Mouse (Mus musculus): ENCODE results near the gene Treml2. TPM values are rescaled to one million over a fixed set of nuclear protein-coding genes. Genes with fewer than 3 reads are reported as not detected.
A peak's percentile ranks its signal among the peaks of the same experiment; 100 is the strongest.

Gene Treml2
- polyA plus RNA-seq, 1 experiment from 2014 or later: 0.15 TPM

DNA sequence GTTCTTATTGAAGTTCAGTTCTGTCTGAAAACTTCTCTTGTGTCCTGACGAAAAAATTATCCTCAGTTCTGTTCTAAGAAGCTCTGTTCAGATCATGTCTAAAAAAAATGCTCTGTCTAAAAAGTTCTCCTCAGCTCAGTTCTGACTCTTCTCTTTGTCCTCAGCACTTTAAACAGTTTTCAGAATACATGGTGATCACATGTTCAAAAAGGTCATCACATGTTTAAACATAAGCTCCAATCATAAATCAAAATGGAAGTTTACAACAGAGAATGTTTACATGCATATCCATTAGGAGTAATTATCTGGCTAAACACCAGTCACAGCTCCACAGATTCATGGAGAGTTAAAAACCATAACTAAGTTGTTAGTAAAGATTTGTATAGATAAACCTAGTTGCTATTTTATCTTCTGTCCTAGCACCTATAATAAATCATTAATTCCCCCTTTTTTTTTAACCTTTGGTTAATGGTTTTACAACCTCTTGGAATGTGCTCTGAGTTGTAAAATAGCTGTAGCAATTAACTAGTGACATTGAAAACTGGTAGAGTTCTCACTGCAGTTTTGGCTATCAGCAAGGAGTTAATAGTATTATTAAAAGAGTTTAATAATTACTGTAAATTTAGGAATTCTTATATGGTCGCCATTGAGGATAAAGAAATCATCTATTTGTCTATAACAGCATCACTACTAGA is 32.5 kb upstream of the Treml2 start:
- DNase-seq (ENCODE audit: low spot score): no peak
- ATAC-seq (replicated peaks; ENCODE audit: insufficient number of reproducible peaks, low FRiP score, low TSS enrichment, low read depth): no peak
- H3K9ac ChIP-seq (replicated peaks; ENCODE audit: low read length): no peak overlapping the region
- no peaks in the 10 kb centered on the region for H3K4me1 ChIP-seq (ENCODE audit: control insufficient read depth, insufficient read depth, low read length)
- H3K27me3 ChIP-seq (ENCODE audit: control insufficient read depth, insufficient read depth, low read length): no peaks in the 10 kb centered on the region
- no peaks in the 10 kb centered on the region for H3K36me3 ChIP-seq (replicated peaks; ENCODE audit: control insufficient read depth, insufficient read depth, low read depth, low read length)
- H3K9me3 ChIP-seq (replicated peaks; ENCODE audit: control insufficient read depth, low read length): no peaks in the 10 kb centered on the region
- 63% methylated on average over 2 of the region's 2 CpGs for WGBS
- H3K4me3 ChIP-seq (ENCODE audit: low read depth, low read length): no peak overlapping the region
- H3K27ac ChIP-seq (replicated peaks; ENCODE audit: low read depth, low read length): no peak overlapping the region
- H3K4me2 ChIP-seq (ENCODE audit: low read depth, low read length): no peak overlapping the region

DNA sequence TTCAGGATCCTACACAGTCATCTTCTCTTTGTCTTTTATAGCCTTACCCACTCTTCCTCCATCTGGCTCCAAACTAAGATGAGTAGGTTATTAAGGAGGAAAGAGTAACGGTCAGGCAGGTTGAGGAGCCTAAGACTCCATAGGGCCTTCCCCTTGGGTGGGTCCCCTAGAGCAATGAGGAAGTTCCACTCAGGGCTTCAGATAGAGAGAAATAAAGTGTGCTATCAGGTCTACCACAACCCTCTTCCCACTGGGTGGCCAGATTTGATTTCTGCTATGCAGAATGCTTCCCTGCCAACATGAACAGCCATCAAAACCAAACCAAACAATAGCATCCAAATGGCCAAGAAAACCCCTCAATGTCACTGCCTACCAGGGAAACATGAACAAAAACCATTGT is 31.7 kb upstream of the Treml2 start:
- ATAC-seq (replicated peaks; ENCODE audit: insufficient number of reproducible peaks, low FRiP score, low TSS enrichment, low read depth) (no peak), DNase-seq (ENCODE audit: low spot score) (no peak)
- Histone ChIP-seq H3K36me3 (replicated peaks; ENCODE audit: control insufficient read depth, insufficient read depth, low read depth, low read length) (no peaks in the 10 kb centered on the region), H3K9ac (replicated peaks; ENCODE audit: low read length) (no peak overlapping the region), H3K4me2 (ENCODE audit: low read depth, low read length) (no peak overlapping the region), H3K27ac (replicated peaks; ENCODE audit: low read depth, low read length) (no peak overlapping the region), H3K4me1 (ENCODE audit: control insufficient read depth, insufficient read depth, low read length) (no peaks in the 10 kb centered on the region), H3K9me3 (replicated peaks; ENCODE audit: control insufficient read depth, low read length) (no peaks in the 10 kb centered on the region), H3K4me3 (ENCODE audit: low read depth, low read length) (no peak overlapping the region), H3K27me3 (ENCODE audit: control insufficient read depth, insufficient read depth, low read length) (no peaks in the 10 kb centered on the region)
- 96% methylated on average over 1 of the region's 1 CpGs for WGBS

DNA sequence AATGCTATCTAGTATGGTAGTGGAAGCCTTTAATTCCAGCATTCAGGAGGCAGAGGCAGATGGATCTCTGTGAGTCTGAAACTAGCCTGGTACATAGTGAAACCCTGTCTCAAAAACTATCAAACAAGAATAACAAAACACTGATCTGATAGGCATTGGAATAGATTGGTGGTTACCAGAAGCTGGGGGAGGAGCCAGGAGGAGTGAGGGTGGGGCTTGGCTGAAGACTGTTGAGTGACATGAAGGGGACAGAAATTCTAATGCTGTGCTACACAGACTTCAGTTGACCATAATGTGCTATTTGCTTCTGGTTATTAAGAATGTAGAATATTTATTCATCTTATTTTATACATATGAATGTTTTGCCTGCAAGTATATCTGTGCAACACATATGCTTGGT is 31.0 kb upstream of the Treml2 start:
- Histone ChIP-seq H3K9ac (replicated peaks; ENCODE audit: low read length) (no peak overlapping the region), H3K27ac (replicated peaks; ENCODE audit: low read depth, low read length) (no peak overlapping the region), H3K4me1 (ENCODE audit: control insufficient read depth, insufficient read depth, low read length) (no peaks in the 10 kb centered on the region), H3K9me3 (replicated peaks; ENCODE audit: control insufficient read depth, low read length) (no peaks in the 10 kb centered on the region), H3K4me2 (ENCODE audit: low read depth, low read length) (no peak overlapping the region), H3K36me3 (replicated peaks; ENCODE audit: control insufficient read depth, insufficient read depth, low read depth, low read length) (no peaks in the 10 kb centered on the region), H3K27me3 (ENCODE audit: control insufficient read depth, insufficient read depth, low read length) (no peaks in the 10 kb centered on the region), H3K4me3 (ENCODE audit: low read depth, low read length) (no peak overlapping the region)
- ATAC-seq (replicated peaks; ENCODE audit: insufficient number of reproducible peaks, low FRiP score, low TSS enrichment, low read depth) (no peak), DNase-seq (ENCODE audit: low spot score) (no peak)

DNA sequence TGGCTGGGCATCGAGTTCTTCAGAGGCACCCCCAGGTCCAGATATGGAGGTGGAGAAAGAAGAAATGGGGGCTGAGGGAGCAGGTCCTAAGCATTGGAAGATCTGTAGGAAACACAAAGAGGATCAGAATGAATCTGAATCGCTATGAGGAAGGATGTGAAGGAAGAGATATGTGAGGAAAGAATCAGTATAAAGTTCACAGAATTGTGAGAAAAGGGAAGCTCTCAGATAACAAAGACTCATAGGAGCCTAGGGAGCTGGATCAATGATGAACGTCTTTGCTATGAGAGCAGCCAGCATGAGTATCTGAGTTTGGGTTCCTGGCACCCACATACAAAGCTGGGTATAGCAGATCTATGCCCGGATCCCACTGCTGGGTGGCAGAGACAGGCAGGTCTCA is 29.5 kb upstream of the Treml2 start:
- H3K4me3 ChIP-seq (ENCODE audit: low read depth, low read length): no peak overlapping the region
- 72% methylated on average over 4 of the region's 4 CpGs for WGBS
- ATAC-seq (replicated peaks; ENCODE audit: insufficient number of reproducible peaks, low FRiP score, low TSS enrichment, low read depth): no peak
- H3K27me3 ChIP-seq (ENCODE audit: control insufficient read depth, insufficient read depth, low read length): no peaks in the 10 kb centered on the region
- H3K4me2 ChIP-seq (ENCODE audit: low read depth, low read length): no peak overlapping the region
- no peak overlapping the region for H3K27ac ChIP-seq (replicated peaks; ENCODE audit: low read depth, low read length)
- no peaks in the 10 kb centered on the region for H3K9me3 ChIP-seq (replicated peaks; ENCODE audit: control insufficient read depth, low read length)
- H3K9ac ChIP-seq (replicated peaks; ENCODE audit: low read length): no peak overlapping the region
- H3K4me1 ChIP-seq (ENCODE audit: control insufficient read depth, insufficient read depth, low read length): no peaks in the 10 kb centered on the region
- H3K36me3 ChIP-seq (replicated peaks; ENCODE audit: control insufficient read depth, insufficient read depth, low read depth, low read length): no peaks in the 10 kb centered on the region
- no peak for DNase-seq (ENCODE audit: low spot score)

DNA sequence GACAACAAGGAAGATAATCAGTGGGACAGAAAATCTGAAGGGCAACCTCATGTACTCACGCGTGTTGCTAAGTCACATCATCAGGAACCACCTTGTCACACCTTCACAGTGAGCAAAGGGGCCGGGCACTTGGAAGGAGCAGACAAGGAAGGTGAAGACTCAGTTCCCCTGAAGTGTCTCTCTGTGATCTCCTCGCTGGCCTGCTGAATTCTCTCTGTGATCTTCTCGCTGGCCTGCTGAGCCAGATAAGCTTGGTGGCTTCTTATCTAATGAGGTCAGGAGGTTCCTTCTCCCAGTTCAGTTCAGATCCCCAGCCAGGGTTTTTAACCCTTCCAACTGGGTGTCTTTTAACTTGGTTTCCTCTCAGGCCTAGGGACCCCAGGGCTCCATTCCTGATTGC is 27.1 kb upstream of the Treml2 start:
- no peaks in the 10 kb centered on the region for H3K4me1 ChIP-seq (ENCODE audit: control insufficient read depth, insufficient read depth, low read length)
- ATAC-seq (replicated peaks; ENCODE audit: insufficient number of reproducible peaks, low FRiP score, low TSS enrichment, low read depth): no peak

DNA sequence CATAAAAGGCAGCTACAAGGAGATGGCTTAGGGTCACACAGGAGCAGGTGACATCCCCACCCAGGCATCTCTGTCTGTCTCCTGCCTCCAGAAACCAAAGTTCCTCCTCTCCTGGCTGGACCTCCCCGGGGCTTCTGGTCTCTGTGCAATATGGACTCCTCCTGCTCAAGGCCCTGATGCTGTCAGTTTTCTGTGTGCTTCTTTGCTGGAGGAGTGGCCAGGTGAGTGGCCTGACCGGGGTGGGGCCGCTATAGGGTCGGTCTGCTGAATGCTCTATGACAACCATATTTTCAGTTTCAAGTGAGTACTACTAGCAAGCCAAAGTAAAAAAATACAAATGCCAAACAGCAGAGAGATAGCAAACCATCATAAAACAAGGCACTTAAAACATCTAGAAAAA is 26.7 kb upstream of the Treml2 start:
- H3K27ac ChIP-seq (replicated peaks; ENCODE audit: low read depth, low read length): no peak overlapping the region
- 89% methylated on average over 4 of the region's 4 CpGs for WGBS

More for the DNA sequence above, 27.1 kb upstream of the Treml2 start:
- H3K9me3 ChIP-seq (replicated peaks; ENCODE audit: control insufficient read depth, low read length): no peaks in the 10 kb centered on the region
- H3K27me3 ChIP-seq (ENCODE audit: control insufficient read depth, insufficient read depth, low read length): no peaks in the 10 kb centered on the region
- no peak overlapping the region for H3K4me2 ChIP-seq (ENCODE audit: low read depth, low read length)
- H3K4me3 ChIP-seq (ENCODE audit: low read depth, low read length): no peak overlapping the region
- 70% methylated on average over 5 of the region's 5 CpGs for WGBS
- H3K27ac ChIP-seq (replicated peaks; ENCODE audit: low read depth, low read length): no peak overlapping the region
- no peak for DNase-seq (ENCODE audit: low spot score)
- no peaks in the 10 kb centered on the region for H3K36me3 ChIP-seq (replicated peaks; ENCODE audit: control insufficient read depth, insufficient read depth, low read depth, low read length)
- no peak overlapping the region for H3K9ac ChIP-seq (replicated peaks; ENCODE audit: low read length)

DNA sequence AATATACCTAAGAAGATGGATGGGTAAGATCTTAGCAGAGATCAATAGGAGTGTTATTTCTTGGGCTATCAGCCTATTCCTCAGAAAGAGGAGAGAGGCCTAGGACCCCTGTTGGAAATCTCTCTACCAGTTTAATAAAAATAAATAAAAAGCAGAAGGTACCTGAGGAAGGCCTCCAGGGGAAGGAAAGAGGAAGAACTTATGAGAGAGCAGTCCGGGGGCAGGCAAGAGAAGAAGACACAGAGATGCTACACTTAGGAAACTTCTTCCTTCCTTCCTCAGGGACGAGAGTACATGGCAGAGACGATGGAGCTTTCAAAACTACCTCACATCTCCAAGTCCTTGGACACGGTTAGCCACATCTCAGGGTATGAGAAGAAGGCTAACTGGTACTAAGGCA is 25.2 kb upstream of the Treml2 start:
- Histone ChIP-seq H3K4me3 (ENCODE audit: low read depth, low read length) (no peak overlapping the region), H3K4me2 (ENCODE audit: low read depth, low read length) (no peak overlapping the region), H3K36me3 (replicated peaks; ENCODE audit: control insufficient read depth, insufficient read depth, low read depth, low read length) (no peaks in the 10 kb centered on the region), H3K27me3 (ENCODE audit: control insufficient read depth, insufficient read depth, low read length) (no peaks in the 10 kb centered on the region), H3K4me1 (ENCODE audit: control insufficient read depth, insufficient read depth, low read length) (no peaks in the 10 kb centered on the region), H3K9me3 (replicated peaks; ENCODE audit: control insufficient read depth, low read length) (no peaks in the 10 kb centered on the region), H3K27ac (replicated peaks; ENCODE audit: low read depth, low read length) (no peak overlapping the region), H3K9ac (replicated peaks; ENCODE audit: low read length) (no peak overlapping the region)
- WGBS: 88% methylated on average over 3 of the region's 4 CpGs
- DNase-seq (ENCODE audit: low spot score): no peak
- no peak for ATAC-seq (replicated peaks; ENCODE audit: insufficient number of reproducible peaks, low FRiP score, low TSS enrichment, low read depth)

More for the DNA sequence above, 26.7 kb upstream of the Treml2 start:
- H3K4me3 ChIP-seq (ENCODE audit: low read depth, low read length): no peak overlapping the region
- H3K9ac ChIP-seq (replicated peaks; ENCODE audit: low read length): no peak overlapping the region
- H3K4me1 ChIP-seq (ENCODE audit: control insufficient read depth, insufficient read depth, low read length): no peaks in the 10 kb centered on the region
- H3K9me3 ChIP-seq (replicated peaks; ENCODE audit: control insufficient read depth, low read length): no peaks in the 10 kb centered on the region
- no peak for ATAC-seq (replicated peaks; ENCODE audit: insufficient number of reproducible peaks, low FRiP score, low TSS enrichment, low read depth)
- H3K4me2 ChIP-seq (ENCODE audit: low read depth, low read length): no peak overlapping the region
- no peak for DNase-seq (ENCODE audit: low spot score)
- no peaks in the 10 kb centered on the region for H3K36me3 ChIP-seq (replicated peaks; ENCODE audit: control insufficient read depth, insufficient read depth, low read depth, low read length)
- H3K27me3 ChIP-seq (ENCODE audit: control insufficient read depth, insufficient read depth, low read length): no peaks in the 10 kb centered on the region

DNA sequence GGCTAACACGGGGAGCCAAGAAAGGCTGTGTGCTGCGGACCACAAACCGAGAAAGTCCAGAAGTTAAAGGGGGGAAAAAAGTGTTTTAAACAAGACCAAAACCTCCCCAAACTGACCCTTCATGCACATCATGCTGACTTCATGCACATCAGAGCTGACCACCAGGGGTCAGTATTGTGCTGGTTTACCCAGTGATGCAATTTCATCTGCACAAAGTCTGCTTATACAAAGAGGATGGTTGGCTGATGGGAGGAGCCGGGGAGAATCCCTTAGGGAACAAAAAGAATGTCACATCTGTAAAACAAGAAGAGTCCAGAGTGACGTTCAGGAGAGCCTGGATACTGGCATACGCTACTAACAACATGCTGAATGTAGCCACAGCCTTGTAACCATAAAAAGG is 24.4 kb upstream of the Treml2 start:
- H3K36me3 ChIP-seq (replicated peaks; ENCODE audit: control insufficient read depth, insufficient read depth, low read depth, low read length): no peaks in the 10 kb centered on the region
- 29% methylated on average over 6 of the region's 6 CpGs for WGBS
- no peak overlapping the region for H3K4me3 ChIP-seq (ENCODE audit: low read depth, low read length)
- DNase-seq (ENCODE audit: low spot score) (peak; percentile 90), ATAC-seq (replicated peaks; ENCODE audit: insufficient number of reproducible peaks, low FRiP score, low TSS enrichment, low read depth) (no peak)
- no peak overlapping the region for H3K9ac ChIP-seq (replicated peaks; ENCODE audit: low read length)
- H3K4me2 ChIP-seq (ENCODE audit: low read depth, low read length): no peak overlapping the region
- H3K9me3 ChIP-seq (replicated peaks; ENCODE audit: control insufficient read depth, low read length): no peaks in the 10 kb centered on the region
- H3K4me1 ChIP-seq (ENCODE audit: control insufficient read depth, insufficient read depth, low read length): no peaks in the 10 kb centered on the region
- H3K27ac ChIP-seq (replicated peaks; ENCODE audit: low read depth, low read length): no peak overlapping the region
- H3K27me3 ChIP-seq (ENCODE audit: control insufficient read depth, insufficient read depth, low read length): no peaks in the 10 kb centered on the region
